Comparison of ENCODE assay signal across 20 mouse cellular contexts in the genomic region with DNA sequence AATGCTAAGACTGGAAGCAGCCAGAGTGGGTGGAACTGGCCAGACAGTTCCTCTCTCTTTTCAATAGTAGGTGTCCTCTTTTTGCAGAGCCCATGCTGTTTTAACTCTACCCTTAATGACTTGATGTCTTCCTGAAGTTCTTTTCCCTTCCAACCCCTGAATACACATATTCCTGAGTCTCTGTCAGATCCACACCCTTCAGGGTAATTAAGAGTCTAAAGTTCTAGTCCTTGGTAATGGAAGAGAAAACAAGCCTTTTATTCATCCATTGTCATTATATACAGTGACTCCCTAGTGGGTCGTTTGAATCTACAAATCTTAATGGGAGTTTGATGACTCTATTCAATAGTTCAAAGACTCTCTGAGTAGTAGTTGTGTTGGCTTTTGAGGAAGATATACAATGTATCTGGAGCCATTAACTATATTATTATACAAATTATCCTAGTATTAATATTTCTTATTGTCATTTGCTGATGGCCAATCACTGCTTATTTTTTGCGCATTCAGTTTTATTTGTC.
DNase-seq lines count a peak whose midpoint lies in the region; TF ChIP-seq lines count a peak whose summit lies in the region.
"Had no signal": no experiment of that assay in that cellular context is flagged by ENCODE, and none has a peak within 500 bp of the region (broad histone marks: within the 10 kb centered on the region; RNA-seq: fewer than 3 reads in every experiment).

No protein-coding gene starts in this region.

- H3K9me3 ChIP-seq in ES-E14 (ENCODE audit: control insufficient read depth, insufficient read depth, low read depth, low read length), result no peaks in the 10 kb centered on the region
- H3K9me3 ChIP-seq: embryonic facial prominence, embryonic 13.5 days; embryonic facial prominence, embryonic 15.5 days; forebrain, embryonic 10.5 days; forebrain, embryonic 12.5 days had no signal

- DNase-seq in ES-E14 (ENCODE audit: low read depth, low spot score) (peak; percentile 64), ZHBTc4 (ENCODE audit: low read depth, low spot score) (peak; percentile 85), MN1 (ENCODE audit: low spot score) (no peak)
- no peak for DNase-seq in layer of hippocampus, adult 2 months (ENCODE audit: low spot score in 2 of 2)
- no peak for DNase-seq in lung, adult 18-20 months
- DNase-seq: adrenal gland, adult 8-10 months; adrenal gland, postnatal 14 days; adrenal gland, postnatal 36 days; cerebellum, adult 11 months; cerebellum, adult 18-20 months; cerebellum, adult 8-10 months; cerebellum, adult 9-11 months; cerebellum, postnatal 14 days; cerebellum, postnatal 36 days; embryo, embryonic 11 days had no signal

- TF ChIP-seq CTCF in layer of hippocampus, adult 2 months (conservative IDR thresholded peaks at IDR 0.05), result no peak

- no peak overlapping the region for H3K9ac ChIP-seq in ES-E14 (ENCODE audit: insufficient read depth, low read depth, low read length, poor library complexity, severe bottlenecking)
- H3K9ac ChIP-seq: embryonic facial prominence, embryonic 13.5 days; embryonic facial prominence, embryonic 15.5 days; forebrain, embryonic 12.5 days had no signal

- in situ Hi-C loops in ES-E14 (cut with MboI; ENCODE audit: low sequenced_read_pairs in 2 of 2, unreplicated experiment in 2 of 2), result no loop called here

- H3K4me3 ChIP-seq in ES-E14 (ENCODE audit: insufficient read depth in 1 of 2, low read depth in 1 of 2, low read length in 2 of 2, poor library complexity in 1 of 2, severe bottlenecking in 1 of 2), result no peak overlapping the region
- H3K4me3 ChIP-seq in layer of hippocampus, adult 2 months, result no peak overlapping the region
- H3K4me3 ChIP-seq: embryonic facial prominence, embryonic 13.5 days; embryonic facial prominence, embryonic 15.5 days; erythroblast, embryonic 14.5 days; forebrain, embryonic 10.5 days; forebrain, embryonic 12.5 days had no signal

- no peaks in the 10 kb centered on the region for H3K36me3 ChIP-seq in ES-E14 (ENCODE audit: control insufficient read depth, insufficient read depth, low read length, poor library complexity, severe bottlenecking)
- H3K36me3 ChIP-seq: embryonic facial prominence, embryonic 13.5 days; embryonic facial prominence, embryonic 15.5 days; forebrain, embryonic 10.5 days; forebrain, embryonic 12.5 days had no signal

- H3K27ac ChIP-seq in ES-E14 (ENCODE audit: insufficient read depth, low read depth, low read length, poor library complexity, severe bottlenecking), result no peak overlapping the region
- H3K27ac ChIP-seq in layer of hippocampus, adult 2 months, result no peak overlapping the region
- H3K27ac ChIP-seq: embryonic facial prominence, embryonic 13.5 days; embryonic facial prominence, embryonic 15.5 days; forebrain, embryonic 10.5 days; forebrain, embryonic 12.5 days had no signal

- H3K4me1 ChIP-seq in ES-E14 (ENCODE audit: control insufficient read depth in 2 of 2, insufficient read depth in 2 of 2, low read length in 2 of 2, poor library complexity in 1 of 2), result no peaks in the 10 kb centered on the region
- H3K4me1 ChIP-seq: embryonic facial prominence, embryonic 13.5 days; embryonic facial prominence, embryonic 15.5 days; forebrain, embryonic 10.5 days; forebrain, embryonic 12.5 days had no signal

TF ChIP-seq in ES-E14, 5 proteins besides CTCF, POLR2A, EP300 and RAD21:
- TF ChIP-seq ZC3H11A (IDR thresholded peaks at IDR 0.05; ENCODE audit: borderline replicate concordance, low read depth, low read length), result no peak
- TF ChIP-seq MAFK (IDR thresholded peaks at IDR 0.05; ENCODE audit: insufficient read depth, low read depth, low read length), result no peak
- no peak for TF ChIP-seq HCFC1 (IDR thresholded peaks at IDR 0.05; ENCODE audit: borderline replicate concordance, insufficient read depth, low read length)
- TF ChIP-seq CHD2 (IDR thresholded peaks at IDR 0.05; ENCODE audit: low read depth, low read length), result no peak
- no peak for TF ChIP-seq ZNF384 (IDR thresholded peaks at IDR 0.05; ENCODE audit: low read depth, low read length)

Comparison
In these comparisons a context has a peak if more than half of its experiments do, and no peak if none do; other contexts are left out.
1. DNase-seq: peak in ES-E14 (single experiment) and ZHBTc4 (single experiment); none in MN1 (single experiment), layer of hippocampus, adult 2 months (0 of 2) and lung, adult 18-20 months (0 of 2).